Mouse (Mus musculus): ENCODE results near the gene Sgf29. TPM values are rescaled to one million over a fixed set of nuclear protein-coding genes. Genes with fewer than 3 reads are reported as not detected.

Sgf29 gene
- total RNA-seq, 2 experiments from 2014 or later = 24.0 to 25.1 TPM

- DNase-seq = peak; percentile 77
These were observed 55.2 kb downstream of the Sgf29 start for GRCm38 (mm10) chr7:126704121-126704980.

GRCm38 (mm10) chr7:126707442-126708174 lies 58.5 kb downstream of the Sgf29 start, which contains the start of gene Coro1a:
Gene Coro1a, minus strand, starts transcription at chr7:126707787.
- DNase-seq = no peak

- DNase-seq = no peak
These were observed 59.3 kb downstream of the Sgf29 start for GRCm38 (mm10) chr7:126708175-126708952.

- DNase-seq = no peak
These were observed 61.2 kb downstream of the Sgf29 start for GRCm38 (mm10) chr7:126710266-126710665.

- DNase-seq = no peak
These were observed 62.8 kb downstream of the Sgf29 start for GRCm38 (mm10) chr7:126711910-126712309.

GRCm38 (mm10) chr7:126715679-126716078 lies 66.6 kb downstream of the Sgf29 start:
- no peak for DNase-seq

- no peak for DNase-seq
These were observed 68.5 kb downstream of the Sgf29 start for GRCm38 (mm10) chr7:126717566-126717965.

GRCm38 (mm10) chr7:126718787-126719337 lies 69.8 kb downstream of the Sgf29 start:
- DNase-seq = no peak

- no peak for DNase-seq
These were observed 72.5 kb downstream of the Sgf29 start for GRCm38 (mm10) chr7:126721635-126722034.

Other genes starting within 250 kb of the Sgf29 start
- under 1 TPM in 1 of 2 experiments, not detected in 1; 0.48 TPM for gene Cd19, start 234.4 kb upstream of the Sgf29 start, total RNA-seq (2021)
- gene Rabep2, start 220.6 kb upstream of the Sgf29 start, total RNA-seq (2021) = 10 to 100 TPM; 11.2 to 14.6 TPM
- gene Atp2a1, start 186.2 kb upstream of the Sgf29 start, total RNA-seq (2021) = over 10,000 TPM; 22,501 to 25,220 TPM
- gene Sh2b1, start 173.9 kb upstream of the Sgf29 start, total RNA-seq (2021) = 10 to 100 TPM; 41.5 to 43.9 TPM
- 100 to 1,000 TPM; 131 to 139 TPM for gene Tufm, start 161.9 kb upstream of the Sgf29 start, total RNA-seq (2021)
- 10 to 100 TPM; 26.0 to 26.4 TPM for gene Atxn2l, start 145.9 kb upstream of the Sgf29 start, total RNA-seq (2021)
- 100 to 1,000 TPM; 130 to 138 TPM for gene Eif3c, start 82.9 kb upstream of the Sgf29 start, total RNA-seq (2021)
- gene Apobr, start 64.4 kb upstream of the Sgf29 start, total RNA-seq (2021) = under 1 TPM; 0.26 to 0.59 TPM
- 10 to 100 TPM in 1 of 2 experiments, 1 to 10 TPM in 1; 8.8 to 10.6 TPM for gene Cln3, start 63.5 kb upstream of the Sgf29 start, total RNA-seq (2021)
- gene Il27, start 54.4 kb upstream of the Sgf29 start, total RNA-seq (2021) = not detected
- 10 to 100 TPM; 10.6 to 14.2 TPM for gene Nupr1, start 18.4 kb upstream of the Sgf29 start, total RNA-seq (2021)
- 10 to 100 TPM; 12.3 to 22.9 TPM for gene Sult1a1, start 27.1 kb downstream of the Sgf29 start, total RNA-seq (2021)
- gene Bola2, start 46.1 kb downstream of the Sgf29 start, total RNA-seq (2021) = 10 to 100 TPM; 33.1 to 37.0 TPM
- gene Slx1b, start 46.5 kb downstream of the Sgf29 start, total RNA-seq (2021) = 1 to 10 TPM; 2.7 to 3.3 TPM
- 1 to 10 TPM; 2.1 to 3.3 TPM for gene Coro1a, start 58.5 kb downstream of the Sgf29 start, total RNA-seq (2021)
- 10 to 100 TPM; 21.4 to 23.8 TPM for gene Mapk3, start 110.3 kb downstream of the Sgf29 start, total RNA-seq (2021)
- 1 to 10 TPM in 1 of 2 experiments, under 1 TPM in 1; 0.49 to 1.6 TPM for gene Gdpd3, start 117.0 kb downstream of the Sgf29 start, total RNA-seq (2021)
- 10 to 100 TPM; 63.8 to 69.0 TPM for gene Ypel3, start 127.6 kb downstream of the Sgf29 start, total RNA-seq (2021)
- under 1 TPM; 0.20 to 0.62 TPM for gene Tbx6, start 132.2 kb downstream of the Sgf29 start, total RNA-seq (2021)
- gene Ppp4c, start 143.2 kb downstream of the Sgf29 start, total RNA-seq (2021) = 10 to 100 TPM; 21.7 to 26.8 TPM
- 10 to 100 TPM; 50.5 to 55.3 TPM for gene Fam57b, start 148.4 kb downstream of the Sgf29 start, total RNA-seq (2021)
- not detected for gene 4930451I11Rik, start 182.3 kb downstream of the Sgf29 start, total RNA-seq (2021)
- not detected for gene Doc2a, start 198.1 kb downstream of the Sgf29 start, total RNA-seq (2021)
- 1 to 10 TPM; 4.2 to 5.0 TPM for gene Hirip3, start 212.7 kb downstream of the Sgf29 start, total RNA-seq (2021)
- gene Ino80e, start 213.1 kb downstream of the Sgf29 start, total RNA-seq (2021) = 10 to 100 TPM; 11.2 to 11.8 TPM
- 10 to 100 TPM; 20.3 to 26.4 TPM for gene Taok2, start 235.4 kb downstream of the Sgf29 start, total RNA-seq (2021)

All from gastrocnemius, postnatal 25 days (tissue).